Mouse (Mus musculus) liver, postnatal 0 days (tissue): Measurements from ENCODE around the gene Cacna2d2.

Experiments
- CTCF ChIP-seq: sonication (generic); IDR thresholded peaks from 2 replicates; pipeline ENCODE4 v1.5.1; 2016; ENCODE audit warnings: antibody characterized with exemption, low read depth
- EP300 ChIP-seq: IDR thresholded peaks from 2 replicates; pipeline ENCODE4 v1.6.1; 2016; ENCODE audit warnings: antibody characterized with exemption, low read depth, mild to moderate bottlenecking

- TF ChIP-seq CTCF (peak; percentile 36), EP300 (no peak)
Observed at GRCm38 (mm10) chr9:107554319-107554825, 155.0 kb downstream of the Cacna2d2 start.
